Mouse (Mus musculus) ES-Bruce4 (cell line): ENCODE results near the gene Kirrel3.

ENCODE experiments used
- CTCF ChIP-seq: IDR thresholded peaks from one replicate; pipeline ENCODE4 v1.8.1; 2011; ENCODE audit warnings: low read depth, low read length
- EP300 ChIP-seq: IDR thresholded peaks from 2 replicates; pipeline ENCODE4 v1.6.1; 2011; ENCODE audit warnings: low read depth, low read length; ENCODE audit not compliant: insufficient read depth
- POLR2A ChIP-seq: IDR thresholded peaks from one replicate; pipeline ENCODE4 v1.8.1; 2011; ENCODE audit warnings: low read length; ENCODE audit not compliant: insufficient read depth

GRCm38 (mm10) chr9:34847664-34848063 is 362.0 kb downstream of the Kirrel3 start:
- TF ChIP-seq CTCF (peak; percentile 56), EP300 (no peak), POLR2A (no peak)
